Mouse (Mus musculus): ENCODE results near the gene Foxp3. TPM values are rescaled to one million over a fixed set of nuclear protein-coding genes. Genes with fewer than 3 reads are reported as not detected.

Gene Foxp3
- polyA plus RNA-seq, 1 experiment: 0.60 TPM

DNA sequence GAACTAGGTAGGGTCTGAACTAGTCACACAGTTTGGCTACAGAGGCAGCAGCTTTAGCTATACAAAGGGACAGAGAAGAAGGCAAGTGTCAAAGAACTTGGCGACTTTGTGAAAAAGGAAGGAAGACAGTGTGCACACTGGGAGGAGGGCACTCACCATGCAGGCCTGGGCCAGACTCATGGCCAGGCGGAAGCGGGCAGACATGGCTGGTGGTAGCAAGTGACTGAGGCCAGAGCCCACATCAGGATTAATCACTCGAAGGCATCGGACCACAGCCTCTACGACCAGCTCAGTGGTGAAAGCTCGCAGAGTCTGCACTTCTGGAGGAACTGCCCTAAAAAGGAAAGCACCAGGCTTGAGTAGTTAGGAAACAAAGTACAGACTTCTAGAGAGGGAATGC is 30.6 kb downstream of the Foxp3 start:
- no peak for TF ChIP-seq GATA1 (IDR thresholded peaks at IDR 0.05; ENCODE audit: low read length)

DNA sequence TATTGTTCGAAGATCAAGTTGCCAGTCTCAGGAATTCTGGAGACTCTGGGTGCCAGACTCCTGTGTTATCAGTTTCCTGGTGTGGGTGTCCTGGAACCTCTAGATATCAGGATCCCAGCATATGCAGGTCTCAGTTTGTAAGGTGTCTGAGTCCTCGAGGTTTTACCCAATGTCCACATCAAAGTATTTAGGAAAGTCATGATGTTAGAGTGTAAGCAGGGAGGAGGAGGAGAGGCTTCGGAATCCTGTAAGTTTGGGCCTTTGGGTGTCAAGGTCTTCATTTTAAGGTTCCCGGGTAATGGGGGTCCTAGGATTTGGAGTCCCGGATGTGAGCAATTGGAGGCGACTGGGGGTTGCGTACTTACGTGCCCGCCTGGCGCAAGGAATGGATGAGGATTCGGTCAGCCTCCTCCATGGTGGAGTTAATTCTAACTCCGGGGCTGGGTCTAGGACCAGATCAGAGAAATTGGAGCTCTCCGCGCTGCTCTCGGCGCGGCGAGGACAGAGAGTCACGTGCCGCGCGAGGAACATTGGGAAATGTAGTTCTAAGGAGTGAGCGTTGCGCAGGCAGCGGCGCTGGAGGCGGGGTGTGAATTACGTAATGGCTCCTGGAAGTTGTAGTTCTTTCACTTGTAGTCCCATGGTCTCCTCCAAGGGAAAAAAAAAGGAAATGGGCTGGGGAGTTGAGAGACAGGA is 31.6 kb downstream of the Foxp3 start, which contains the start of gene Ccdc22:
Gene Ccdc22 (minus strand): TSS at position 639 of the 696 bp plus-strand sequence.
- TF ChIP-seq GATA1 (IDR thresholded peaks at IDR 0.05; ENCODE audit: low read length): no peak

DNA sequence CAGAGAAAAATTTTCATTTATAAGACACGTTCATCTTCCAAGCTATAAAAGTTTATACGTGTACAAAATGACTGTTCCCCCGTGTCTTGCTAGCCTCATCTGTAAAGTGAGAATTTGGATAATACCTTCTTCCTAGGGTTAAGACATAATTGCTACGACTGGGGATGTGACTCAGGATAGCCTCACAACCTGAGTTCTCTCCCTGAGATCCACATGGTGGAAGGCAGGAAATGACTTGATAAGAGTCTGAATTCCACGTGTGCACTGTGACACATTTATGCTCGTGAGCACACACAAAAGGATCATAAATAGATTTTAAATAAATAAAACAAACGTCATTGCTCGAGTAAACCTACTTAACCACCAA is 32.1 kb downstream of the Foxp3 start:
- no peak for TF ChIP-seq GATA1 (IDR thresholded peaks at IDR 0.05; ENCODE audit: low read length)

DNA sequence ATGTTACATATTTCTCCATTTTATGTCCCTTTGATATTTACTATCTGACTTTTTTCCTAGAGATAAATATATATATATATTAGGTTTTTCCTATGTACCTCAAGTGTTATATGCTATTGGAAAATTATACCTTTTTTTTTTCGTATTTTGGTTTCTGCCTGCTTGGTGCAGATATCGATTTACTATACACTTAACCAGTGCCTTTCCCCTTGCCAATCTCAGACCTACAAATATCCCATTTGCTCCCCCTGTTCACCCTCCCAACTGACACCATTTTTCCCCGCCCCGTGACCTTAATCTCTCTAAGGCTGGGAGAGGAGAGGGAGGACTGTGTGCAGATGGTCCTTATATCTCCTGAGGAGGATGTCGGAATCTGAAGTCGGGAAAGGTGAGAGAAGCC is 33.3 kb downstream of the Foxp3 start, which contains the start of gene Cacna1f:
Gene Cacna1f (plus strand): TSS at position 301 of the 400 bp plus-strand sequence.
- no peak for TF ChIP-seq GATA1 (IDR thresholded peaks at IDR 0.05; ENCODE audit: low read length)

DNA sequence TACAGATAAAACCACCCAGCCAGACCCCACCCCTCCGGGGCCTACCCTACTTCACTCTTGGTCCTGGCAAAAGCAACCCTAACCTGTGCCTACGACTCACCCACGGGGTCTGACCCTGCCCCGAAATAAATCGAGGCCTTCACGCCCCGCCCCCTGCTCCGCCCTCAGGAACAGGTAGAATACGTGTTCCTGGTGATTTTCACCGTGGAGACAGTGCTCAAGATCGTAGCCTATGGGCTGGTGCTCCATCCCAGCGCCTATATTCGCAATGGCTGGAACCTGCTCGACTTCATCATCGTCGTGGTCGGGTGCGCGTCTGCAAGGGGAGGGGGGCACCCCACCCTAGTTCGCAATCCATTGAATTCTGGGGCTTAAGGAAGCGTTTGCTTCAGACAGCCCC is 36.6 kb downstream of the Foxp3 start:
- TF ChIP-seq GATA1 (IDR thresholded peaks at IDR 0.05; ENCODE audit: low read length): no peak

DNA sequence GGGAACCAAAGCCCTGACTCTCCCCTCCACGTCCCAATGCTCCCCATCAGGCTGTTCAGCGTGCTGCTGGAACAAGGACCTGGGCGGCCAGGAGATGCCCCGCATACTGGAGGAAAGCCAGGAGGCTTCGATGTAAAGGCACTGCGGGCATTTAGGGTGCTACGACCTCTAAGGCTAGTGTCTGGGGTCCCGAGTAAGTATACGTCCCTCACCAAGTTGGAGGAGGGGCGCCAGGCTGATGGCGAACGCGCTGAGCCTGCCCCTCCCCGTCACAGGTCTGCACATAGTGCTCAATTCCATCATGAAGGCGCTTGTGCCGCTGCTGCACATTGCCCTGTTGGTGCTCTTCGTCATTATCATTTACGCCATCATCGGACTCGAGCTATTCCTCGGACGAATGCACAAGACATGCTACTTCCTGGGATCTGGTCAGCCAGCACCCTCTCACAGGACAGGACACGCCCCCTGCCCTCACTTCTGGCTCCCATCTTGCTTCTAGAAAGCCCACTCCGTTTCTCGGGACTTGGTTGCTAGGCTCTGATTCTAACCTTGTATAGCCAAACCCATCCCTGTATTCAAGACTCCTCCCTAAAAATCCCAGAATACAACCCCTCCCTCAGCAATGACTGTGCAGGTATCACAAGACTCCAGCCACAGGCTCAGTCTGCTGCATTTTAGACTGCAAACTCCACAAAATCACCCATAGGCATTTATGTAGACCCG is 37.3 kb downstream of the Foxp3 start:
- TF ChIP-seq GATA1 (IDR thresholded peaks at IDR 0.05; ENCODE audit: low read length): no peak

DNA sequence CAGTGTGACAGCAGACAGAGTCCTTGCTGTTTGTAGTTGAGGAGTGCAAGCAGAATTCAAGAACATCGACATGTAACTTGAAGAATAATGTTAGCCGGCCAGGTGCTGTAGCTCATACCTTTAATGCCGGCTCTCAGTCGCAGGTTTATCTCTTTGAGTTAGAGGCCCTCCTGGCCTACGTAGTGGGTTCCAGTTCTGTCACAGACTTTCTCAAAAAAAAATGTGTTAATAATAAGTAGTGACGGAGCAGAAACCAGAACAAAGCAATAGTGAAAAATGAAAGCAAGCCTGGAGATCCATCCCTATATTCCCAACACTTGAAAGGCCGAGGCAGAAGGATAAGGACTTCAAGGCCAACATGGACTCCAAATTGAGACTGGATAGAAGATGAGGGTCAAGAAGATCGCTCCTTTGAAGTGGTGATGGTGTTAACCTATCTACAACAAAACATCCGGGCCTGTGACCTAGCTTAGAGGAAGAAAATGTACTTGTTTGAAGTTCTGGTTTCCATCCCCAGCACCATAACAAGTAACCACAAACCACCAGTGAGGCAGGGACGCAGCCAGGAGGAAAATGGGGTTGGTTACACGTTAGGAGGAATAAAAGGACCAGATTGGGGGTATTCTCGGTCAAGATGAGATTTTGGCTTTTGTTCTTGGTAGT is 44.6 kb downstream of the Foxp3 start:
- TF ChIP-seq GATA1 (IDR thresholded peaks at IDR 0.05; ENCODE audit: low read length): no peak

DNA sequence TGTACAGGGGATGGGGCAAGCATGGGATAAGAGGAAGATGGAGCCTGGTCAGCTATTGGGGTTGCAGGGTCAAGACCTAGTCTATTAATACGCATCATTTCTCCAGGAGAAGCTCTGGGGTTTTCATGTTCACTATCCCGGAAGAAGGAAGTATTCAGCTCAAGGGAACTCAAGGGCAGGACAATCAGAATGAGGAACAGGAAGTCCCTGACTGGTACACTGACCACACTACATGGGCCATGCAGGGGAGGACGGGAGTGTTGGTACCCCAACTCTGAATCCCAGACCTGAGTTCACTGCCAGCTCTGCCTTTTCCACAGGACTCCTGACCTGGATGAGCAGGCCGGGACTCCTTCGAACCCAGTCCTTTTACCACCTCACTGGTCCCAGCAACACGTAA is 59.1 kb downstream of the Foxp3 start:
- no peak for TF ChIP-seq GATA1 (IDR thresholded peaks at IDR 0.05; ENCODE audit: low read length)

DNA sequence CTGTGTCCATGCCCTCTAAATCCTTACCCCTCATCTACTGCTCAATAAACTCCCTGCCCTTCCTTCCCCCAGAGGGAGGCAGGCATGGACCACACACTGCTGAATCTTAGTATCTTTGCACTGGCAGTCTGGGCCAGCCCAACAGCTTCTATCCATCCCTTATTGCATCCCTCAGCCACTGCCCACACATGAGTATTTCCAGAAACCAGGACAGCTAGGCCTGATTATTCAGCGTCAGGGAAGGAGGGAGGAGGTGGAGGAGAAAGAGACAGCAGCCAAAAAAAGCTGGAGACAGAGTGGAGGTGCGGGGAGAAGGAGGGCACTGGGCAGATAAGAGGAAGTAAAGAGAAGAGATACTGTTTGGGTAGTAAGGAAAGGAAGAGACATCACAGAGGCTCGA is 61.7 kb downstream of the Foxp3 start:
- no peak for TF ChIP-seq GATA1 (IDR thresholded peaks at IDR 0.05; ENCODE audit: low read length)

DNA sequence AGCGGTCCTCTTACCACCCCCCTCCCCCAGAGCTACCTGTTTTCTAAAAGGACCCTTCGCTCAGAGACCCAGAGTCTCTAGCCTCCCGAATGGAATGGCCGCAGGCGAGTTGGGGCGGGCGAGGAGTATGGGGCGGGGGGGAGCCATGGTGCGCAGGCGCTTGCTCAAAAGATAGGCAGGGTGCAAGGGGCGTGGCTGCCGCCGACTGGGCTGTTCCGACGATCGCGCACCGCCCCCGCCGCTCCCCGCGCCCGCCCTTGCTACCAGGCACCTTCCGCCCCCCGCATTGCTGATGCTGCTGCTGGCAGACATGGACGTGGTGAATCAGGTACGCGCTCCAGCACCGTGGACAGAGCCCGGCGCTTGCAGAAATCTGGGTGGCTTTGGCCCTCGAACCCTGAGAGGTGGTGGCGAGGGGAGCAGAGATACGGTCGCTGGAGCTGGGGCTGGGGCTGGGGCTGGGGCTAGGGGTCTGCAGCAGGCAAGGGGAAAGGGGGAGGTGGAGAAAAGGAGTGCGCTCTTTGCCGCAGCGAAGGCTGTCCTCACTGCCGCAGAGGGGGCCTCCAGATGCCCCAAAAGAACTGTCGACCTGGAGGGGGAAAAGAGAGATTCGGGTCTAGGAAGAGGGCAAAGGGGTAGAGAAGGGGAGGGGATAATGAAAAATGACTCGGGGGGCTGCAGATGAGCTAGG is 65.1 kb downstream of the Foxp3 start, which contains the start of gene Syp:
Gene Syp (plus strand): TSS at position 71 of the 691 bp plus-strand sequence.
- TF ChIP-seq GATA1 (IDR thresholded peaks at IDR 0.05; ENCODE audit: low read length): no peak

DNA sequence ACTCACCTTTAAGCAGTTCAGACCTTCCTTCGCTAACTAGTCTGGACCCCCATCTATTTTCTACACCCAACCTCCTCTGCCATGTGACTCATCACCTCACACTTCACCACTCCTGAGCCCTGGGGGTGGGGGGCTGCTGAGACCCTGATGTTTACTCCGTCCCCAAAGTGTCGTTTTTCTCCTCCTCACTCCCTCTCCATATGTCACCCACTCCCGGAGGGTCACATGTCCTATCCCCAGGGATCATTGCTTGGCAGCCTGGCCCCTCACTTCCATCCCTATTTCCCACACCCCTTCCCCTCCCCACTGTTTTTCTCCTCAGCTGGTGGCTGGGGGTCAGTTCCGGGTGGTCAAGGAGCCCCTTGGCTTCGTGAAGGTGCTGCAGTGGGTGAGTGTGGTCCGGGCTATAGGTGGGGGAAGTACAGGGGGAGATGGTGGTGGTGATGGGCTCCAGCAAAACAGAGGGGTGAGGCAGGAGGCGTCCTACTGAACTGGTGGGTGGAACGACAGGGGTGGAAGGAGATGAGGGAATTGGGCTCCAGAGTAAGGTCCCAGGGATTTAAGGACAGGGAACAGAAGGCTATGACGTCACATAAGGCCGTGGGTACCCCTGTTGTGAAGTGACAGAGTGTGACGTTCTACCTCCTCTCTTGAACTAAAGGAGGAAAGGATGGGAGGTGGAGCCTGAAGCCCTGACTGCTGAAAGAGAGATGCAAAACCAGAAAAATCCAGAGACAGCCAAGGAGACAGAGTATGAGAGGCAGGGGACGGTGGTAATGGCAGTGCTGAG is 66.3 kb downstream of the Foxp3 start:
- TF ChIP-seq GATA1 (IDR thresholded peaks at IDR 0.05; ENCODE audit: low read length): no peak

DNA sequence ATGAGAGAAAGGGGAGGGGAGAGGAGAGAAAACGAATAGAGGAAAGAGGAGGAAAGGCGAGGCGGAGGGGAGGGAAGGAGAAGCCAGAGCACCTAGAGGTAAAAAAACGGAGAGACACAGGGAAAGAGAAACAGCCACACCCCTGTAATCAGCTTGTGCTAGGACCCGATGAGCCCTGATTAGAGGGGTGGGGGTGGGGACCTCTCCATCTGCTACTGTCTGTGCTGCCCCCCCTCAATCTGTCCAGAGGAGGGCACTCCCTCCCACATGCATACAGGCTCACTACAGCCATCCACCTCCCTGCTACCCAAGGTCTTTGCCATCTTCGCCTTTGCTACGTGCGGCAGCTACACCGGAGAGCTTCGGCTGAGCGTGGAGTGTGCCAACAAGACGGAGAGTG is 67.3 kb downstream of the Foxp3 start:
- no peak for TF ChIP-seq GATA1 (IDR thresholded peaks at IDR 0.05; ENCODE audit: low read length)

Other genes starting within 250 kb of the Foxp3 start
- 0.28 and 0.42 TPM in 2 replicates for gene Usp27x, start 197.8 kb upstream of the Foxp3 start, polyA plus RNA-seq (2012)
- 1.9 and 2.3 TPM in 2 replicates for gene Ppp1r3f, start 639 bp downstream of the Foxp3 start, polyA plus RNA-seq (2012)
- 31.8 and 33.6 TPM in 2 replicates for gene Ccdc22, start 31.9 kb downstream of the Foxp3 start, polyA plus RNA-seq (2012)
- gene Cacna1f, start 33.4 kb downstream of the Foxp3 start, polyA plus RNA-seq (2012): 0.02 and 0.10 TPM in 2 replicates
- gene Syp, start 64.8 kb downstream of the Foxp3 start, polyA plus RNA-seq (2012): 0.18 and 0.27 TPM in 2 replicates
- not detected in 2 replicates for gene Prickle3, start 83.6 kb downstream of the Foxp3 start, polyA plus RNA-seq (2012)
- gene Plp2, start 97.7 kb downstream of the Foxp3 start, polyA plus RNA-seq (2012): 8.9 and 13.9 TPM in 2 replicates
- gene Magix, start 107.6 kb downstream of the Foxp3 start, polyA plus RNA-seq (2012): not detected in 2 replicates
- 6.1 and 9.3 TPM in 2 replicates for gene Gpkow, start 123.5 kb downstream of the Foxp3 start, polyA plus RNA-seq (2012)
- gene Wdr45, start 140.7 kb downstream of the Foxp3 start, polyA plus RNA-seq (2012): 14.2 and 17.0 TPM in 2 replicates
- gene Gm45208, start 148.6 kb downstream of the Foxp3 start, polyA plus RNA-seq (2012): 1.5 and 4.7 TPM in 2 replicates
- gene Praf2, start 154.8 kb downstream of the Foxp3 start, polyA plus RNA-seq (2012): 9.2 and 10.4 TPM in 2 replicates
- gene Ccdc120, start 177.3 kb downstream of the Foxp3 start, polyA plus RNA-seq (2012): 9.6 and 11.4 TPM in 2 replicates
- 36.2 and 43.7 TPM in 2 replicates for gene Tfe3, start 188.9 kb downstream of the Foxp3 start, polyA plus RNA-seq (2012)
- 23.3 and 28.3 TPM in 2 replicates for gene Gripap1, start 216.1 kb downstream of the Foxp3 start, polyA plus RNA-seq (2012)
- gene Kcnd1, start 248.6 kb downstream of the Foxp3 start, polyA plus RNA-seq (2012): 0.22 and 0.31 TPM in 2 replicates

Measured in G1E-ER4 (cell line).